Mouse (Mus musculus): ENCODE data around the gene Ap3b1. TPM values are rescaled to one million over a fixed set of nuclear protein-coding genes. Genes with fewer than 3 reads are reported as not detected.
"Not testable (repeated sequence)": the region's sequence is repeated elsewhere in the genome, so short reads cannot be mapped to it uniquely, and the experiment has no call there.

The Ap3b1 gene
- 10 to 100 TPM; 22.5 to 23.6 TPM for total RNA-seq (2021)
- long read RNA-seq, experiment 1, full-length matches to known transcripts: 5 of 12 reads
- long read RNA-seq, experiment 1, partial matches to known transcripts: 3 of 12 reads
- long read RNA-seq, experiment 1, other reads (novel, unspliced or antisense): 4 of 12 reads
- long read RNA-seq, experiment 2, full-length matches to known transcripts: 1 of 10 reads
- long read RNA-seq, experiment 2, partial matches to known transcripts: 2 of 10 reads
- long read RNA-seq, experiment 2, other reads (novel, unspliced or antisense): 7 of 10 reads

GRCm38 (mm10) chr13:94358401-94359265 is at the start of gene Ap3b1:
TSS of gene Ap3b1 (plus strand) at chr13:94358960.
- intact Hi-C loops (cut with DNase I): loop anchor here (1.0 kb wide), 1 partner anchor 73 kb away; the partner anchor contains the start of gene Scamp1
- DNase-seq: peak; percentile 95
- peak within 1 kb of the TSS; percentile 94 for H3K4me3 ChIP-seq
- TF ChIP-seq CTCF (IDR thresholded peaks at IDR 0.05): no peak
- H3K27ac ChIP-seq: peak within 1 kb of the TSS; percentile 90

GRCm38 (mm10) chr13:94312812-94313211 is 45.9 kb upstream of the Ap3b1 start:
- intact Hi-C loops (cut with DNase I): not testable (repeated sequence)

GRCm38 (mm10) chr13:94316975-94317511 is 41.7 kb upstream of the Ap3b1 start:
- H3K4me3 ChIP-seq: no peak overlapping the region
- TF ChIP-seq CTCF (IDR thresholded peaks at IDR 0.05): no peak
- no peak overlapping the region for H3K27ac ChIP-seq
- no peak for DNase-seq
- intact Hi-C loops (cut with DNase I): no loop called here

More at GRCm38 (mm10) chr13:94312812-94313211, 45.9 kb upstream of the Ap3b1 start:
- H3K27ac ChIP-seq, DNase-seq, H3K4me3 ChIP-seq: not testable (repeated sequence)

- no peak overlapping the region for H3K4me3 ChIP-seq
- TF ChIP-seq CTCF (IDR thresholded peaks at IDR 0.05): no peak
- DNase-seq: no peak
- intact Hi-C loops (cut with DNase I): no loop called here
- H3K27ac ChIP-seq: no peak overlapping the region
Observed at GRCm38 (mm10) chr13:94321094-94321792, 37.5 kb upstream of the Ap3b1 start.

- DNase-seq: no peak
- intact Hi-C loops (cut with DNase I): no loop called here
- Histone ChIP-seq H3K4me3 (no peak overlapping the region), H3K27ac (no peak overlapping the region)
- no peak for TF ChIP-seq CTCF (IDR thresholded peaks at IDR 0.05)
Observed at GRCm38 (mm10) chr13:94322475-94322874, 36.3 kb upstream of the Ap3b1 start.

- no peak for TF ChIP-seq CTCF (IDR thresholded peaks at IDR 0.05)
- H3K4me3 ChIP-seq: no peak overlapping the region
- no peak for DNase-seq
- peak overlapping the region; percentile 46; the same call in 1 of the 2 replicates for H3K27ac ChIP-seq
- intact Hi-C loops (cut with DNase I): no loop called here
Observed at GRCm38 (mm10) chr13:94328063-94328462, 30.7 kb upstream of the Ap3b1 start.

GRCm38 (mm10) chr13:94329005-94329404 is 29.8 kb upstream of the Ap3b1 start:
- H3K27ac ChIP-seq; DNase-seq; intact Hi-C loops (cut with DNase I); H3K4me3 ChIP-seq: not testable (repeated sequence)

GRCm38 (mm10) chr13:94330392-94330979 is 28.3 kb upstream of the Ap3b1 start:
- TF ChIP-seq CTCF (IDR thresholded peaks at IDR 0.05): no peak
- DNase-seq: no peak
- intact Hi-C loops (cut with DNase I): no loop called here
- no peak overlapping the region for H3K27ac ChIP-seq
- no peak overlapping the region for H3K4me3 ChIP-seq

GRCm38 (mm10) chr13:94338357-94338756 is 20.4 kb upstream of the Ap3b1 start:
- H3K4me3 ChIP-seq: no peak overlapping the region
- no peak overlapping the region for H3K27ac ChIP-seq
- intact Hi-C loops (cut with DNase I): no loop called here
- no peak for DNase-seq
- peak; percentile 35 for TF ChIP-seq CTCF (IDR thresholded peaks at IDR 0.05)

GRCm38 (mm10) chr13:94343192-94343591 is 15.6 kb upstream of the Ap3b1 start:
- no peak; the same call in 1 of the 2 replicates for TF ChIP-seq CTCF (IDR thresholded peaks at IDR 0.05)
- intact Hi-C loops (cut with DNase I): no loop called here
- H3K27ac ChIP-seq: no peak overlapping the region
- H3K4me3 ChIP-seq: no peak overlapping the region
- no peak for DNase-seq

- H3K27ac ChIP-seq; H3K4me3 ChIP-seq; DNase-seq; intact Hi-C loops (cut with DNase I): not testable (repeated sequence)
Observed at GRCm38 (mm10) chr13:94344600-94344999, 14.2 kb upstream of the Ap3b1 start.

- Histone ChIP-seq H3K27ac (no peak overlapping the region), H3K4me3 (no peak overlapping the region)
- no peak for DNase-seq
- intact Hi-C loops (cut with DNase I): no loop called here
- no peak for TF ChIP-seq CTCF (IDR thresholded peaks at IDR 0.05)
Observed at GRCm38 (mm10) chr13:94354584-94354983, 4.2 kb upstream of the Ap3b1 start.
